Mouse (Mus musculus): ENCODE measurements around the gene Smarcd2. TPM values are rescaled to one million over a fixed set of nuclear protein-coding genes. Genes with fewer than 3 reads are reported as not detected.
"Not testable (repeated sequence)": the region's sequence is repeated elsewhere in the genome, so short reads cannot be mapped to it uniquely, and the experiment has no call there.

Gene Smarcd2
- total and polyA plus RNA-seq, 3 experiments = 94.3 to 116 (median 110) TPM

GRCm38 (mm10) chr11:106233978-106234377 is 38.8 kb downstream of the Smarcd2 start:
- H3K9me3 ChIP-seq (replicated peaks; ENCODE audit: low read length); H3K9ac ChIP-seq (ENCODE audit: insufficient read depth, low read depth); H3K4me2 ChIP-seq (ENCODE audit: insufficient read depth, low read depth, poor library complexity, severe bottlenecking); H3K27ac ChIP-seq (ENCODE audit: insufficient read depth, low read depth); in situ Hi-C loops (cut with MboI; ENCODE audit: low pct_ligation_motif_present, low pct_unique_long_range_greater_than_20kb, low sequenced_read_pairs); H3K27me3 ChIP-seq (replicated peaks); H3K4me1 ChIP-seq (ENCODE audit: control insufficient read depth in 1 of 2, insufficient read depth in 2 of 2); H3K4me3 ChIP-seq (replicated peaks in 1 of 3; ENCODE audit: low read depth in 2 of 3, low read length in 2 of 3, poor library complexity in 1 of 3); DNase-seq (ENCODE audit: extremely low read depth); dilution Hi-C loops (cut with MboI; ENCODE audit: extremely low pct_ligation_motif_present, extremely low pct_unique_long_range_greater_than_20kb, low sequenced_read_pairs): not testable (repeated sequence)
- Histone ChIP-seq H3K36me3 (replicated peaks in 1 of 2; ENCODE audit: control insufficient read depth in 1 of 2, insufficient read depth in 1 of 2, low read length in 1 of 2) (peaks cover 62 to 90% of the 10 kb centered on the region in 2 experiments), H3K79me2 (replicated peaks; ENCODE audit: control insufficient read depth, extremely low read depth, insufficient read depth, poor library complexity, severe bottlenecking) (peaks cover 13% of the 10 kb centered on the region; the same call in 1 of the 2 replicates)
- TF ChIP-seq MYC (IDR thresholded peaks at IDR 0.05; ENCODE audit: low read depth, low read length) (0 out of 2 replicates have a peak, but pooled peaks have one; percentile 16), CTCF (conservative IDR thresholded peaks at IDR 0.05 in 1 of 2, IDR thresholded peaks at IDR 0.05 in 1 of 2; ENCODE audit: low read depth in 2 of 2, low read length in 2 of 2) (peak in 1 of 2 experiments; percentile 27; a peak in 1 of 4 replicates)

GRCm38 (mm10) chr11:106220603-106221002 is 52.2 kb downstream of the Smarcd2 start:
- DNase-seq (ENCODE audit: extremely low read depth) = no peak
- Histone ChIP-seq H3K9me3 (replicated peaks; ENCODE audit: low read length) (no peaks in the 10 kb centered on the region), H3K27ac (ENCODE audit: insufficient read depth, low read depth) (no peak overlapping the region), H3K4me1 (ENCODE audit: control insufficient read depth in 1 of 2, insufficient read depth in 2 of 2) (peaks cover 9 to 40% of the 10 kb centered on the region in 2 experiments), H3K4me3 (replicated peaks in 1 of 3; ENCODE audit: low read depth in 2 of 3, low read length in 2 of 3, poor library complexity in 1 of 3) (no peak overlapping the region), H3K9ac (ENCODE audit: insufficient read depth, low read depth) (no peak overlapping the region), H3K36me3 (replicated peaks in 1 of 2; ENCODE audit: control insufficient read depth in 1 of 2, insufficient read depth in 1 of 2, low read length in 1 of 2) (peaks cover 15 to 51% of the 10 kb centered on the region in 2 experiments), H3K27me3 (replicated peaks) (no peaks in the 10 kb centered on the region), H3K4me2 (ENCODE audit: insufficient read depth, low read depth, poor library complexity, severe bottlenecking) (no peak overlapping the region), H3K79me2 (replicated peaks; ENCODE audit: control insufficient read depth, extremely low read depth, insufficient read depth, poor library complexity, severe bottlenecking) (peaks cover 83% of the 10 kb centered on the region)
- in situ Hi-C loops (cut with MboI; ENCODE audit: low pct_ligation_motif_present, low pct_unique_long_range_greater_than_20kb, low sequenced_read_pairs) (loop anchor here (5.0 kb wide), 1 partner anchor 37 kb away; the partner anchor contains the start of genes Ftsj3 and Psmc5), dilution Hi-C loops (cut with MboI; ENCODE audit: extremely low pct_ligation_motif_present, extremely low pct_unique_long_range_greater_than_20kb, low sequenced_read_pairs) (no loop called here)
- peak; percentile 25; the same call in 1 of the 2 replicates for TF ChIP-seq USF2 (conservative IDR thresholded peaks at IDR 0.05; ENCODE audit: low read depth, low read length)
- TF ChIP-seq CHD2 (IDR thresholded peaks at IDR 0.05; ENCODE audit: low read length) = no peak

- dilution Hi-C loops (cut with MboI; ENCODE audit: extremely low pct_ligation_motif_present, extremely low pct_unique_long_range_greater_than_20kb, low sequenced_read_pairs) = no loop called here
- TF ChIP-seq POLR2A (IDR thresholded peaks at IDR 0.05; ENCODE audit: low read depth, low read length) (peak; percentile 78; the same call in 1 of the 2 replicates), MXI1 (IDR thresholded peaks at IDR 0.05; ENCODE audit: low read depth, low read length) (peak; percentile 94), ZMIZ1 (IDR thresholded peaks at IDR 0.05; ENCODE audit: low read depth, low read length) (peak; percentile 90), RCOR1 (conservative IDR thresholded peaks at IDR 0.05; ENCODE audit: low read depth, low read length) (no peak), ZNF384 (IDR thresholded peaks at IDR 0.05; ENCODE audit: low read depth, low read length) (no peak), JUN (IDR thresholded peaks at IDR 0.05; ENCODE audit: insufficient read depth, low read depth, low read length) (0 out of 2 replicates have a peak, but pooled peaks have one; percentile 1), MYC (IDR thresholded peaks at IDR 0.05; ENCODE audit: low read depth, low read length) (peak; percentile 26; the same call in 1 of the 2 replicates), NRF1 (IDR thresholded peaks at IDR 0.05; ENCODE audit: low read depth, low read length) (peak; percentile 87), E2F4 (IDR thresholded peaks at IDR 0.05; ENCODE audit: insufficient replicate concordance, low read depth, low read length) (0 out of 2 replicates have a peak, but pooled peaks have one; percentile 71), BHLHE40 (IDR thresholded peaks at IDR 0.05; ENCODE audit: low read depth, low read length) (no peak; the same call in 1 of the 2 replicates), USF1 (IDR thresholded peaks at IDR 0.05; ENCODE audit: low read depth, low read length) (no peak), PAX5 (IDR thresholded peaks at IDR 0.05; ENCODE audit: low read length) (no peak), KAT2A (IDR thresholded peaks at IDR 0.05; ENCODE audit: insufficient replicate concordance, low read length) (peak; percentile 79; the same call in 1 of the 2 replicates), CTCF (conservative IDR thresholded peaks at IDR 0.05 in 1 of 2, IDR thresholded peaks at IDR 0.05 in 1 of 2; ENCODE audit: low read depth in 2 of 2, low read length in 2 of 2) (no peak), TBP (conservative IDR thresholded peaks at IDR 0.05; ENCODE audit: low read depth, low read length) (0 out of 2 replicates have a peak, but pooled peaks have one; percentile 74), MAZ (IDR thresholded peaks at IDR 0.05; ENCODE audit: low read depth, low read length) (peak; percentile 99), UBTF (IDR thresholded peaks at IDR 0.05; ENCODE audit: low read depth, low read length) (peak; percentile 80; the same call in 1 of the 2 replicates), IRF4 (IDR thresholded peaks at IDR 0.05; ENCODE audit: low read depth, low read length) (peak; percentile 51; the same call in 1 of the 2 replicates), ZC3H11A (IDR thresholded peaks at IDR 0.05; ENCODE audit: low read depth, low read length) (no peak), HCFC1 (IDR thresholded peaks at IDR 0.05; ENCODE audit: low read depth, low read length) (peak; percentile 81)
These were observed 55.9 kb downstream of the Smarcd2 start, which contains the start of gene Ddx42 for GRCm38 (mm10) chr11:106216730-106217490. Gene Ddx42 (plus strand): TSS chr11:106216926.

More at GRCm38 (mm10) chr11:106216730-106217490, 55.9 kb downstream of the Smarcd2 start, which contains the start of gene Ddx42:
- H3K27me3 ChIP-seq (replicated peaks) = no peaks in the 10 kb centered on the region
- H3K27ac ChIP-seq (ENCODE audit: insufficient read depth, low read depth) = peak within 1 kb of the TSS; percentile 81
- H3K9me3 ChIP-seq (replicated peaks; ENCODE audit: low read length) = no peaks in the 10 kb centered on the region
- in situ Hi-C loops (cut with MboI; ENCODE audit: low pct_ligation_motif_present, low pct_unique_long_range_greater_than_20kb, low sequenced_read_pairs) = no loop called here
- peak; percentile 97 for DNase-seq (ENCODE audit: extremely low read depth)
- H3K36me3 ChIP-seq (replicated peaks in 1 of 2; ENCODE audit: control insufficient read depth in 1 of 2, insufficient read depth in 1 of 2, low read length in 1 of 2) = peaks cover 12 to 46% of the 10 kb centered on the region in 2 experiments
- H3K4me2 ChIP-seq (ENCODE audit: insufficient read depth, low read depth, poor library complexity, severe bottlenecking) = peak within 1 kb of the TSS; percentile 98
- peaks cover 85% of the 10 kb centered on the region for H3K79me2 ChIP-seq (replicated peaks; ENCODE audit: control insufficient read depth, extremely low read depth, insufficient read depth, poor library complexity, severe bottlenecking)
- H3K4me1 ChIP-seq (ENCODE audit: control insufficient read depth in 1 of 2, insufficient read depth in 2 of 2) = peaks cover 8 to 63% of the 10 kb centered on the region in 2 experiments
- peak within 1 kb of the TSS; percentile 93 to 97 (median 93) for H3K4me3 ChIP-seq (replicated peaks in 1 of 3; ENCODE audit: low read depth in 2 of 3, low read length in 2 of 3, poor library complexity in 1 of 3)
- peak within 1 kb of the TSS; percentile 95 for H3K9ac ChIP-seq (ENCODE audit: insufficient read depth, low read depth)
